Mouse (Mus musculus): ENCODE data around the gene C2cd2l.

- no peak for TF ChIP-seq EP300 (IDR thresholded peaks at IDR 0.05)
- TF ChIP-seq CTCF (IDR thresholded peaks at IDR 0.05), result peak; percentile 51
These were observed 44.4 kb upstream of the C2cd2l start for GRCm38 (mm10) chr9:44364480-44364879.

All from lung, postnatal 0 days (tissue).